Mouse (Mus musculus) large intestine, adult 2 months (tissue): ENCODE measurements around the gene Pgbd5. TPM values are rescaled to one million over a fixed set of nuclear protein-coding genes. Genes with fewer than 3 reads are reported as not detected.
"Not testable (repeated sequence)": the region's sequence is repeated elsewhere in the genome, so short reads cannot be mapped to it uniquely, and the experiment has no call there.

Experiments used
- DNase-seq: peaks from one replicate; pipeline ENCODE4 v3.0.0-alpha.2; 2012; ENCODE audit warnings: low read depth, low spot score
- WGBS: fragments of 180-500 bp; shearing (Covaris S2); methylation state at CpG from one replicate; pipeline ENCODE4 v1.1.7; 2018; 5-methylcytosine and 5-hydroxymethylcytosine counted together
- polyA plus RNA-seq: library from polyadenylated mRNA; depleted of rRNA; stranded (reverse); fragments of >200 nt; gene quantifications from 2 replicates; pipeline ENCODE4 v1.2.3, GENCODE M21; 2012

Gene Pgbd5
- polyA plus RNA-seq, 1 experiment, result 4.2 TPM

DNA sequence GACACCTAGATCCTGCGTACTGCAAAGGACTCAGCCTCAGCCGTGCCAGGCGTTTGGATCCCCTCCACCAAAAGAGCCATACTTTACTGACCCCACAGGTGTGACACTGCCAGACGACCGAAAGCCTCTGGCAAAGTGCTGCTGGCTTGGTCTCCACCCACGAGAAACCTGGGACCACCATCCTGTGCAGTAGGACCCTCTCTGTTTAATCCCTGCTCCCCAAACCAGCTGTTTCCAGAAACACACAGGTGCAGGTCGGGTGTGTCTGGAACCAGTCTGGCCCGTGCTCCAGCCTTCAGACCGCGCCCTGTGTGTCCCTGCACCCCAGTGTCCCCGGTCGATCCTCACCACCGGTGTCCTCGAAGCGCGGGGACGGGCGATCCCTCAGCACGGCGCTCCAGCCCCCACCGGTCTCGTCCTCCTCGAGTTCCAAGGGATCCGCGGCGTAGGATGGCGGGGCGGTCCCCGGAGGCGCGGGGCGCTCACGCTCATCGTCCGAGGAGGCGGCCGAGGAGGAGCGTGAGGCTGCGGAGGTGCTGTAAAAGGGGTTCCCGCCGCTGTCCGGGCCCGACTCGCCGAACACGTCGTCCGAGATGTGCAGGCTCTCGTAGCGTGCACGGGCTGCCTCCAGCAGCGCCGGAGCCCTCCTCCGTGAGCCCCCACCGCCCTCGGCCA, 5.9 kb downstream of the Pgbd5 start:
- DNase-seq, result no peak
- 2% methylated on average over 55 of the region's 56 CpGs for WGBS

DNA sequence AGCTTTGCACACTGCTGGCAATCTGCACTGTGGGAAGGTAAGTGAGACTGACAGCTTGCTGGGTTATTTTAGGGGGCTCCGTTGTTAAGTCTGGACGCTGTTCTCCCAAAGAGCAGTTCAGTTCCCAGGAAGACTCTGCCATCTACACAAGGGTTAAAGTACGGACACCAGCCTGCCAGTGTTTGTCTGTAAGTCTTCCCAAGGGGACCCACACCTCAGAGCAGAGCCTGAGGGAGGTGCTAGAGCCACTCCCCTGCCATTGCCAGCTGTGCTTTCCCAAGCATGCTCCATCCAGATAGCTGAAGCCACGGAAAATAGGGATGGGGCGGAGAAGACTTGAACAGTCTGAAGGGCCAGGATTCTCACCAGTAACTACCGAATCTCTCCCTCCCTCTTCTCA, 8.6 kb downstream of the Pgbd5 start:
- DNase-seq, result no peak
- 55% methylated on average over 6 of the region's 6 CpGs for WGBS

DNA sequence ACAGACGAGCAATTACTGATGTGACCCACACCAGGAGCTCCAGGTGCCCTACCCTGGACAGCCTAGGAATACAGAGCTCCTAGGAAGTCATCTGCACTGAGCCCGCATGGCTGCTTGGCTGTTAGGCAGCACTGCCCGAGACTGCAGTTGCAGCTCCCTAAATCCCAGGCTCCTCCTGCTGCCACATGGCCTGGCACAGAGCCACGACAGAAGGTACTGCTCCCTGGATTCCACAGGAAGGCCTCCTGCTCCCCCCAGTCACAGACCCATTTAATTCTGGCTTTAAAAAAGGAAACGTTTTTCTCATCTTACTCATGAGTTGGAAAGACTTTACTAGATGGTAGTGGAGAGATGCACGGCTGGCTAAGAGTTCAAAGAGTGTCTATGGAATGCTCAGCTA, 10.0 kb downstream of the Pgbd5 start:
- 38% methylated on average over 6 of the region's 6 CpGs for WGBS
- no peak for DNase-seq

DNA sequence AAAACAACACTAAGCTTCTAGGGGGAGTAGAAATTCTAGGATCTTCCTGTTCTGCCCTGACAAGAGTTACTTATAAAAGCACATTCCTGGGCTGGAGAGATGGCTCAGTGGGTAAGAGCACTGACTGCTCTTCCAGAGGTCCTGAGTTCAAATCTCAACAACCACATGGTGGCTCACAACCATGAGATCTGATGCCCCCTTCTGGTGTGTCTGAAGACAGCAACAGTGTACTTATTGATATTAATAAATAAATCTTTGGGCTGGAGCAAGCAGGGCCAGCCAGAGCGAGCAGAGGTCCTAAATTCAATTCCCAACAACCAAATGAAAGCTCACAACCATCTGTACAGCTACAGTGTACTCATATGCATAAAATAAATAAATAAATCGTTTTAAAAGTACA, 10.7 kb downstream of the Pgbd5 start:
- not testable (repeated sequence) for DNase-seq
- 48% methylated on average over 2 of the region's 2 CpGs for WGBS

DNA sequence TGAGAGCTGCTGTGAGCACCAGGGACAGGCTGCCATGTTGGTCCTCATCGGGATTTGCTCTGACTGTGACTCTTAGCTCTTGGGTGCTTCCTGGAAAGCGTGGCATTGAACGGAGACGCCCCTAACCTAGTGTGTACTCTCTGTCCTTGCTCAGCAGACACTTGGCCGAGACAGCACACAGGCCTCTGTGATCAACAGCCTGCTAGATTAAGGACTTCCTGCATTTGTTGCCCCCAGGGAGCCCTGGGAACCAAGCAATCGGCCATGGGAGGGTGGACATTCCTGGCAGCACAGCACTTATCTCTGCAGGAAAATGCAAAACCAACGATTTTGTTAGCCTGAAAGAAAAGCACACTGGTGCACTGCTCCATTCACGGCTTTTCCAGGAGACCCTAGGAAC, 18.0 kb downstream of the Pgbd5 start:
- WGBS, result 44% methylated on average over 8 of the region's 8 CpGs
- DNase-seq, result no peak

DNA sequence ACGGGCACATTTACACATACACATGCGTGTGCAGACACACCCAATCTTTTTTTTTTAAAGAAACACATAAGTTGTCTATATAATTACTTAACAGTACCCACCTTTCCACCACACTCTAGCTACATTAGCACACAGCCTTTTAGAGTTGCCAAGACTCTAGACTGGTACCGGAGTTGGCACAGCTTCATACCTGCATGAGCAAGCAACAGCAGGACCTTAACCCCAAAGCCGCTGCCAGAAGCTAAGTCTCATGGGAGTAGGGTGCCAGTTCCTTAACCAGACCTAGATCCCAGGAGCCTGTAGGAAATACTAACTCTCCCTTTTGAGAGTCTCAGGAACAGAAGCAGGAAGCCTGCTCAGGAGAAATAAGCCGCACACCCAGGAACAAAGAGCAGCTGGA, 20.5 kb downstream of the Pgbd5 start:
- DNase-seq, result no peak
- 83% methylated on average over 5 of the region's 5 CpGs for WGBS

DNA sequence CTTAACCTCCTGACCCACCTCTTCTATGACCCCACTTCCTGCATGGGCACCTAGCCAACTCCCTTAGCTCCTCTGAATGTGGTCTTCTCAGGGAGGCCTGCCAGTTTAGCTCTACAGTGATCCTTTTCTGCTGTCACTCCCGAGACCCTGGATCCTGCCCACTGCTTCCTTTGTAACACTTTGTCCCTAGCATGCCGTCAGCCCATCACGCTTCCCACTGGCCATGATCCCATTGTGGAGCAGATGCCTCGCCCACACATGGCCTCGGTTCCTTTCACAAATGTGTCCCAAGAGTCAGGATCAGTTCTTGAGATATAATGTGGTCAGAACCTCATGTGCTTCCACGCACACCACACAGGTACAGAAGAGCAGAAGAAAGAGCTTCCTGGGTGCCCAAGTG, 21.3 kb downstream of the Pgbd5 start:
- 82% methylated on average over 6 of the region's 6 CpGs for WGBS
- no peak for DNase-seq

DNA sequence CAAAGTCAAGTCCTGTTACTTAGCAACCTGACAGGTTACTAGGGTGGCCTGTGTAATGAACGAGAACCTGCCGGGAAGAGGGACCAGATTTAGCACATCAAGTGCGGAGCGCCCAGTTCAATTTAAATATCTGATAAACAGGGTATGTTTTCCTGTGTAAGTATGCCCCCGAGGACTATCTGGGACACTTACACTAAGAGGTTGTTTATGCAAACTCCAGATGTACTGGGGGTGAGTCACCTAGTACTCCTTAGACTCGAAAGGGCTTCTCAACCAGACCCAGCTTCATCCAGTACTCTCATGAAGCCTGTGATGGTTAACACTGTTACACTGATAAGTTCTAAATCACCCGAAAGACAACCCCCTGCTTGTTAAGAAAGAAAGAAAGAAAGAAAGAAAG, 22.8 kb downstream of the Pgbd5 start:
- WGBS, result 43% methylated on average over 7 of the region's 7 CpGs
- DNase-seq, result no peak

DNA sequence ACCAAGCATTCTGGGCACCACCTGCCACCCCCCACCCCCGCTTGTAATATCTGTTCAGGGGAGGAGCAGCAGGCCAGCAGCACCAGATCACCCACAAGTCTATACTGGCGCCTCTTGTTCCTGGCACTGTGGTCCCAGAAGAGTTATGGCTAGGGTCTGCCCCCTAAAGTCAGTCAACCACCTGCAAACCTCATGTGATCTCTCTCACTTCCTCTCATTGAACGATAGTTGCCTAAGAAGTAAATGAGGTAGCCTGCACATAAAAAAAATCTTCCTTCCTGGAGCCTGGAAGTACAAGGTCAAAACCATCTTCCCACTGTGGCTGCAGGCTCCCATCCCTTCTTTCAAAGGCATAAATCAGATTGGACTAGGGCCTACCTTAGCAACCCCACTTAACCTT, 23.7 kb downstream of the Pgbd5 start:
- DNase-seq, result no peak
- 62% methylated on average over 3 of the region's 3 CpGs for WGBS

DNA sequence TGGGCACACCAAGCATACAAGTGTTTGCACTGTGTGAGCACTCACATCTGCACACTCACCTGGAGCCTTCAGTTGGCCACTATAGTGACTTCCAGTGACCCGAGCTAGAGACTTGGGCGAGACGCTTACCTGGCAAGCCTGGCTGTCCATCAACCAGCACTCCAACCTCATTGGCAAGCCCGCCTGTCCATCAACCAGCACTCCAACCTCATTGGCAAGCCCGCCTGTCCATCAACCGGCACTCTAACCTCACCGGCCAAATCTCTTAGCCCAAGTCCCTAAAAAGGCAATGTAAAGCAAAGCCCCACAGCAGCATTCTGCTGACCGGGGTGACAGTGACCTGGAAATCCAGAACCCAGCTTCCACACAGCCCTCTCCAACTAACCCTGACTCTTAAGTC, 24.5 kb downstream of the Pgbd5 start:
- WGBS, result 84% methylated on average over 8 of the region's 8 CpGs
- DNase-seq, result no peak

DNA sequence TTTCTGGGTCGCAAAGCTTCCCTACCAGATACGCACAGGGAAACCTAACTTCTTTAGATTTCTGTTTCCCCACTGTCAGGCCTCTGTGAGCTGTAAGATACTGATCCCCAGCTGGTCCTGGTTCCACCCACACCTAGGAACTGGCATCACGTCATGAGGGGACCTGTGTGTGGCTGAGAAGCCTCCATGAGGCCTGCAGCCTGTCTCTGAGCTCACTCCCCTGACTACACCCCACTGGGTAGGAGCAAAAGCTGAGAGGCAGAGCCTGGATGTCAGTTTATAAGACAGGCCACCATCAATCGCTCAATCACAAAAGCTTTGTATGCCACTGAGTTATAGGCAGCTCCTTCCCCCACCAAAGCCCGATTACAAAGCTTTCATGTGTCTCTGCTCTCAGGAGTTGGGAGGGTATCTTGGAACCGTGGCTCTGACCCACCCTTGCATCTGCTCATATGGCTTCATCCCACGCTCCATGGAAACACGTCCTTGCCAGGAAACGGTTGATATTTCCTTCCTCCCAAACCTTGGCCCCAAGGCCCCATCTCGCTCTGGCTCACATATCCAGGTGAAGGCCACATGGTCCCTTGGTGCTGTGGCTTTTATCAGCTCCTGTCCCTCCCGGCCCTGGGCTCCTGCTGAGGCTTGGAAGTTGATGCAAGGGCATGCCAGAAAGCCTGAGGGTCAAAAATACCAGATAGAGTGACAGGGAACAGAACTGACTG, 26.1 kb downstream of the Pgbd5 start:
- 70% methylated on average over 11 of the region's 11 CpGs for WGBS
- no peak for DNase-seq

DNA sequence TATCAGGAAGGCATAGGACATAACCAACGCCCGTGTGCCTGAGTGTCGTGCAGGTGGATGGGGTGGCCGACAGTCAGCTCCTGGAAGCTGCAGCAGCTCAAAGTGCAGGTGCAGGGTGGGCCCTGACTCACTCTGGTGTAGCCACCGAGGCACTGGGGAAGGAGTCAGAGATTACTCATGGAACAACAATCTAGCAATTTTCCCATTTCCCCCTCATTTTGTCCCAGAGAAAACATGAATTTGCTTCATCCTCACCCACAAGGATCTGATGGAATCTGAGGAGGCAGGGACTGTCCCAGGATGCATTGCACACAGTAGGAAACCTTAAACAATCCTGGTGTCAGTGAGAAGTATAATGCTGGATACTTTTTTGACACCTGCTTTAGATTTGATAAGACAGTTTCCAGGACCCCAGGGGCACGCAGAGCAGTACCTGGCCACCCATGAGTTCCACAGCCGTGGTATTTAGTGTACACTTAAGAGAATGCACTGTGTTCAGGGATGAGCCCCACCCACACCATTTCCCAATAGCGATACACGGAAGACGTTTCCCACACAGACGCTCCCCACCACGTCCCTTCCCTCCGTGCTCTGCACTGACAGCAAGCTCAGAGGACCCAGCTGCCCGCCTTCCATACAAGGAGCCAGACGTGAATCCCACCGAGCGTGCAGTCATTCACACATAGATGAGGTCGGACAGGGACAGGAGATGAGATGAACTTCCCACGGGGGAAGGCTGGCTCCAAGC, 26.8 kb downstream of the Pgbd5 start:
- no peak for DNase-seq
- 64% methylated on average over 19 of the region's 19 CpGs for WGBS

DNA sequence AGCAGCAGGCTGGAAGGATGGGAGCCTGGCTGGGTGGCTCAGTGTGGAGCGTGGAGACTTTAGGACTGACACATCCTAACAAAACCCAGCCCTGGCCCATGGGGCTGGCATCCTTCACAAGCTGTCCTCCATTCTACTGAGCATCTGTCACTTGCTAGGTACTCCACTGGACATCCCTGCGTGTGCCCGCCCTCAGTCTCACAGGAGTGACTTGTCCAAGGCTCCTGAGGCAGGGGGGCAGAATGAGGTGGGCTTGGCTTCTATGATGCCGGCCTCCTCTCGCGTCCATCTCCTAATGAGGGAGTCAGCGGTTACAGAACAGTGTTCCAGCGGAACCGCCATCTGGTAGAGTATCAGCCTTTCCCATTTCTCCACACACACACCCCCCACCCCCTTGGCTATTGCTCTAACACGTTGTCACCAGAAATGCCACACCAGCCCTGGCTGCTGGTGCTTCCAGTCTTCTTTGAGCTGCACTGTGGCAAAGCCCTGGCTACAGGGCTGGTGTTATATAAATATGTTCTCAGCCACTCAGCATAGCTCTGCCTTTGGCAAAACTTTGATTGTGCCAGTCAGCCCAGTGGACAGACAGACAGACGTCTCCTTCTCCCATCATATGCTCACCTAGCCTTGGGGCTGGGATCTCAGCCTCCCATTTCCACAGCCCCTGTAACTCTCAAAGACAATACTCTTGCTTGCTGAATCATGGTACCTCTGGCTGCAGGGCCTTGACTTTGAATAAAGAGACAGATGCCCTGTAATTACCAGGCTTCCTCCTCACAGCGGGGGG, 34.8 kb downstream of the Pgbd5 start:
- WGBS, result 78% methylated on average over 11 of the region's 12 CpGs
- DNase-seq, result no peak

DNA sequence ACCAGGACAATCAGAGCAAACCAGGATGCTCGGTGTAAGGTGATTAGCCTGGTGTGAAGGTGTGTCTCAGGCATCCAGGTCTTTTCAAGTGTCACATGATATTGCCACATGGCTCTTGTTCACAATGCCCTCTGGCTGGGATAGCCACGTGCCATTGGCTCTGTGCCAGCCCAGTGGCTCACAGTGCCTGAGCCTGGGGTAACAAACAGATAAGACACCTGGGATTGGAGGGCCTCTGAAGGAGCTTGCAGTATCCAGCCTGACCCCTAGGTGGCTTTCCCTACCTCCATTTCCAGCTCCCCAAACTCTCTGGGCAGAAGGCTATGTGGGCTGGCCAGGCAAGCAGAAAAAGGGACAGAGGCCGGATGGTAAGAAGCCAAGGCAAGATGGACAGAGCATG, 35.6 kb downstream of the Pgbd5 start:
- no peak for DNase-seq
- 40% methylated on average over 3 of the region's 3 CpGs for WGBS

DNA sequence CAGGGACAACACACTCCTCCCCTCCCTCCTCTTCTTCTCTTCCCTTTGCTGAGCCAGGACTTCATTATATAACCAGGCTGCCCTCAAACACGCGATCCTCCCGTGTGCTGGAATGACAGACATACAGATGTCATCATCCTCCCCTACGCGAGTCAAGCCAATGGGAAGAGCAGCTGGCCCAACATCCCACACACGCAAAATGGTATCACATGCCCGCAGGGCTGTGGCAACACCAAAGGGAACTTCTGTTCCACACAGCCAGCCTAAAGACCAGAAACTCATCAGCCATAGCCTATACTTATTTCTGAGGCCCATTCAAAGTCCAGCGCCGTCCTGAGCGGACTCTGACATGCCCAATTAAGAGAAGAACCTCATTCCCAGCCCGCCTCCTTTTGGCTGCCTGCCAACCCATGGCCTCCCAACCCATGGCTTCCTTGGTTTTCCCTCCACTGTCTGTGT, 40.0 kb downstream of the Pgbd5 start:
- 70% methylated on average over 11 of the region's 11 CpGs for WGBS
- DNase-seq, result no peak

DNA sequence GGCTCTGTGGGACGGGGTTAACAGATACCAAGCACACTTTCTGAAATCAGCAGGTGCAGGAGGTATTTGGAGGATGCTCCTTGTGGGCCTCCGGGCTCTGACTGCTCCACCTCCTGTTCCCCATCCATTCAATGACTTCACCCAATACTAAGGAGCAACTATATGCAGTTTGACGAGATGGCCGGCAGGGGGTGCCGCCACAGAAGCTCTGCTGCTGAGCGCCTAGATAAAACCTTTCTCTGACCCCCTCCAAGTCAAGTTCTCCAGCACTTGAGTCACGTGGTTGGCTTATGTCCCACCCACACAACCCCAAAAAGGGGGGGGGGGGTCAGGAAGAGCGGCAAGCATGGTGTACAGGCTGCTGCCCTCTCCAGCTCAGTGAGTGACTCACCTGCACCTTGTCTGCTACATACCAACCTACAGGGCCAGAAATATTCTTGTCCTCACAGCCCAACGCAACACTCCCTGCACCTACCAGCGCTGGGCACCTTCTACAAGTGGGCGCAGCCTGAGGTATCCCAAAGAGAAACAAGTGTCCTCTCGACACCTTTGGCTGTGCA, 40.5 kb downstream of the Pgbd5 start:
- no peak for DNase-seq
- 33% methylated on average over 12 of the region's 12 CpGs for WGBS

DNA sequence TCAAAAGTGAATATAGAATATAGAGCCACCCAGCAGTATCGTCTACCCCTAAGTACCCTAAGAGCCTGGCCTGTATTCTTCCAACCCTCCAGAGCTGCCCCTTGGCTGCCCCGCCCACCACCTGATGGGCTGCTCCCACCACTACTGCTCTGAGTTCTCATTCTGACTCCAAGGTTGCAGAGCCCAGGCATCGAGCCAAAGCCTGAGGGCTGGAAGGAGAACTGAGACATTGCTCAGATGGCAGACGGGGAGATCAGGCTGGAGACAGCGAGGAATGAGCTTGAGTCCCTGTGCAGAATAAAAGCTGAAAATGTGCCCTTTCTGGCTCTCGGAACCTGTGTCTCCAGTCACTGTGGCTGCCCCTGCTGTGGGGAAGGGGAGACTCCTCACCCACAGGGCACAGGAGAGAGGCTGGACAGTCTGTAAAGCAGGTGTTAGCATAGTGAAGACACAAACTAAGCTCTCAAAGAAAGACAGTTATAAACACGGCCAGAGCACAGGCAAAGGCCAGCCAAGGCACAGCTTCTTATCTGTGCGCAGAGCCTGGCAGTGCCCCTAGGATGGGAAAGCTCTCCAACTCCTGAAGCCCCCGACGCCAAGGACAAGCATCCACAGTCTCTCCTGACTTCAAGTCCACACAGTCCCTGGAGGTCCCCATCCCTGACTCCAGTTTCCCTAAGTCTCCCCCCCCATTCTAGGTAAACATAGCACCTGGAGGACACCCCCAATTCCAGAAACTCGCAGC, 42.0 kb downstream of the Pgbd5 start:
- WGBS, result 59% methylated on average over 11 of the region's 11 CpGs
- DNase-seq, result no peak

DNA sequence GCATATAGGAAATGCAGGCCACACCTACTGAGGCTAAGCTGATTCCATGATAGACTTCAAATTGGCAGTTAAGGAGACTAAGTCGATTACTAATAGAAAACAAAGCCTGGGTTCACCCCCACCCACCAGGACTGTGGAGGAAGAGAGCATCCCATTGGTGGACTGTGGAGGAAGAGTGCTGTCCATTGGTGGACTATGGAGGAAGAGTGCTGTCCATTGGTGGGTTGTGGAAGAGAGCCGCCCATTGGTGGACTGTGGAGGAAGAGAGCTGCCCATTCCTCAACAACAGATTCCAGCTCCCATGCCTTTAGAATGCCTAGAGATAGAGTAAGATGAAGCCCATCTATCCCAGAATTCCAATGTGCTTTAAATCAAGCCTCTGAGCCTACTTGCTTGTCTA, 42.9 kb downstream of the Pgbd5 start:
- no peak for DNase-seq
- 85% methylated on average over 2 of the region's 2 CpGs for WGBS

DNA sequence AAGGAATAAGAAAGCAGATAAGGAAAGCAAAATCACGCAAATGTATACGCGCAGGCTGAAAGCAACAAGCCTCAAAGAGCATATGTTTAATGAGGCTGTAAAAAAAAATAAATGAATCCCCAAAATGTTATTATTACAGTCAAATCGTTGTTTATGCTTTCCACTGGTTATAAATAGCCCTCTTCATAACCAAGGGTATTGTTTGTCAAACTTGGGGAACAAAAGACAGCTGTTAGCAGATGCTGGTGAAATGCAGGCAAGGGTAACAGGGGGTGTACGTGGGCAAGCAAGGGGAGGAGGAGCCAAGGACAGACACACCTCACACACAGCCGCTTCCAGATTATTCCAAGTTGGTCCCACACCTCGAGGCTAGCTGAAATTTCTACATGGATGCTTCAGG, 44.1 kb downstream of the Pgbd5 start:
- DNase-seq, result no peak
- 50% methylated on average over 7 of the region's 7 CpGs for WGBS
